Mouse (Mus musculus): Measurements from ENCODE around the gene Ift46.

GRCm38 (mm10) chr9:44828944-44829343, 61.2 kb downstream of the Ift46 start:
- TF ChIP-seq POLR2A (IDR thresholded peaks at IDR 0.05; ENCODE audit: low read depth, low read length) (no peak), CTCF (IDR thresholded peaks at IDR 0.05; ENCODE audit: borderline replicate concordance, insufficient read depth, low read length) (no peak)

All from embryonic fibroblast, embryonic 13.5 days (primary cell).